Mouse (Mus musculus) CH12.LX (cell line): Measurements from ENCODE around the gene Zmym2.

Experiments used
- BHLHE40 ChIP-seq: IDR thresholded peaks from 2 replicates; pipeline ENCODE4 v1.6.1; 2011; ENCODE audit warnings: mild to moderate bottlenecking, low read depth, low read length, improper control_type of control experiment
- CTCF ChIP-seq, 2 experiments: IDR thresholded peaks in 1 of 2; conservative IDR thresholded peaks in 1 of 2; 2 replicates each; pipeline ENCODE4 v1.5.1; 2011 to 2012; ENCODE audit warnings: low read depth in 2 of 2, low read length in 2 of 2, improper control_type of control experiment in 1 of 2, inconsistent platforms in 1 of 2, mild to moderate bottlenecking in 1 of 2, moderate library complexity in 1 of 2
- KAT2A ChIP-seq: IDR thresholded peaks from 2 replicates; pipeline ENCODE4 v1.6.1; 2012; ENCODE audit warnings: low read length, improper control_type of control experiment, inconsistent platforms; ENCODE audit not compliant: insufficient replicate concordance
- MAFK ChIP-seq: IDR thresholded peaks from 2 replicates; pipeline ENCODE4 v1.6.1; 2011; ENCODE audit warnings: low read length, improper control_type of control experiment; ENCODE audit not compliant: insufficient replicate concordance
- MAX ChIP-seq: IDR thresholded peaks from 2 replicates; pipeline ENCODE4 v1.6.1; 2011; ENCODE audit warnings: low read length, improper control_type of control experiment
- POLR2A ChIP-seq: IDR thresholded peaks from 2 replicates; pipeline ENCODE4 v1.6.1; 2011; ENCODE audit warnings: low read depth, mild to moderate bottlenecking, improper control_type of control experiment, low read length
- RCOR1 ChIP-seq: conservative IDR thresholded peaks from 2 replicates; pipeline ENCODE4 v1.6.1; 2012; ENCODE audit warnings: low read depth, mild to moderate bottlenecking, inconsistent platforms, low read length, improper control_type of control experiment
- SIN3A ChIP-seq: IDR thresholded peaks from 2 replicates; pipeline ENCODE4 v1.6.1; 2012; ENCODE audit warnings: low read length, improper control_type of control experiment, inconsistent platforms
- USF1 ChIP-seq: IDR thresholded peaks from 2 replicates; pipeline ENCODE4 v1.6.1; 2014; ENCODE audit warnings: low read depth, mild to moderate bottlenecking, inconsistent platforms, low read length, improper control_type of control experiment
- USF2 ChIP-seq: conservative IDR thresholded peaks from 2 replicates; pipeline ENCODE4 v1.6.1; 2011; ENCODE audit warnings: low read depth, low read length, improper control_type of control experiment
- ZMIZ1 ChIP-seq: IDR thresholded peaks from 2 replicates; pipeline ENCODE4 v1.6.1; 2012; ENCODE audit warnings: low read depth, mild to moderate bottlenecking, inconsistent platforms, low read length, improper control_type of control experiment

DNA sequence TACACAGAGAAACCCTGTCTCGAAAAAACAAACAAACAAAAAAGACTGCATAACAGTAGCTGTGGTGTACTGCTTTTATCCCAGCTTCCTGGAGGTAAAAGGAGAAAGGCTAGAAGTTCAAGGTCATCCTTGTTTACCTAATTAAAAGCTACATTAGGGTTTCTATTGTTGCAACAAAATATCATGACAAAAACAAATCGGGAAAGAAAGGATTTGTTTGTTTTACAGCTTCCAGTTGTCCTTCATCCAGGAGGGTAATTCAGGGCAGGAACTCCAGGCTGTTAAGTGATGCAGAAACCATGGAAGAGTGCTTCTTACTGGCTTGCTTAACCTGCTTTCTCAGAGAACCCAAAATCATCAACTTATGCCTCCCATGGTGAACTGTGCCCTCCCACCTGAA is 38.1 kb upstream of the Zmym2 start:
- no peak for TF ChIP-seq RCOR1
- TF ChIP-seq KAT2A, result no peak
- TF ChIP-seq BHLHE40, result no peak
- TF ChIP-seq MAFK, result no peak
- no peak for TF ChIP-seq MAX
- TF ChIP-seq SIN3A, result no peak
- no peak for TF ChIP-seq CTCF (conservative IDR thresholded peaks at IDR 0.05 in 1 of 2, IDR thresholded peaks at IDR 0.05 in 1 of 2; ENCODE audit: low read depth in 2 of 2, low read length in 2 of 2)
- no peak for TF ChIP-seq USF1
- no peak for TF ChIP-seq POLR2A
- no peak for TF ChIP-seq ZMIZ1
- TF ChIP-seq USF2, result no peak
